Mouse (Mus musculus): ENCODE measurements at regions not wholly inside any gene's neighbourhood (a gene's known extent, or its start where the extent isn't known, plus 50 kb on each side); places are given as distances from the start of the nearest gene placed in this dataset.

GRCm38 (mm10) chr16:77749474-77749873, 147.6 kb upstream of the Gm11146 start:
- TF ChIP-seq CTCF (conservative IDR thresholded peaks at IDR 0.05; ENCODE audit: low read length): no peak
- TF ChIP-seq NANOG (IDR thresholded peaks at IDR 0.05; ENCODE audit: borderline replicate concordance, low read length): no peak

Data from E14TG2a.4 (cell line).